Mouse (Mus musculus): Measurements from ENCODE around the gene Crybb1.

Gene Crybb1

GRCm38 (mm10) chr5:112302310-112302709, 46.7 kb downstream of the Crybb1 start:
- no peak for DNase-seq (ENCODE audit: low read depth, low spot score)

- DNase-seq (ENCODE audit: low read depth, low spot score): no peak
Observed at GRCm38 (mm10) chr5:112305842-112306241, 50.2 kb downstream of the Crybb1 start.

GRCm38 (mm10) chr5:112313222-112313885, 57.7 kb downstream of the Crybb1 start:
- DNase-seq (ENCODE audit: low read depth, low spot score): no peak

- DNase-seq (ENCODE audit: low read depth, low spot score): peak; percentile 29
Observed at GRCm38 (mm10) chr5:112316468-112316867, 60.9 kb downstream of the Crybb1 start.

GRCm38 (mm10) chr5:112317328-112317727, 61.7 kb downstream of the Crybb1 start:
- DNase-seq (ENCODE audit: low read depth, low spot score): no peak

All from A20 (cell line).